Mouse (Mus musculus) midbrain, embryonic 15.5 days (tissue): Measurements from ENCODE around the gene Ung. TPM values are rescaled to one million over a fixed set of nuclear protein-coding genes. Genes with fewer than 3 reads are reported as not detected.

Source experiments
- ATAC-seq: fragments of 200-750 bp; cut with Nextera tagmentation; replicated peaks from 2 replicates; pipeline ENCODE4 v1.8.0; 2017; ENCODE audit warnings: moderate TSS enrichment
- H3K27ac ChIP-seq: fragments of 300-500 bp; sonication (generic); 2 replicates; pipeline ENCODE4 v1.5.1; 2015; ENCODE audit warnings: mild to moderate bottlenecking, inconsistent platforms
- H3K27me3 ChIP-seq: fragments of 300-500 bp; sonication (generic); replicated peaks from 2 replicates; pipeline ENCODE4 v1.6.1; 2015; ENCODE audit warnings: inconsistent platforms
- H3K36me3 ChIP-seq: fragments of 300-500 bp; sonication (generic); replicated peaks from 2 replicates; pipeline ENCODE4 v1.6.1; 2015; ENCODE audit warnings: inconsistent platforms
- H3K4me1 ChIP-seq: fragments of 300-500 bp; sonication (generic); 2 replicates; pipeline ENCODE4 v1.6.1; 2015; ENCODE audit warnings: inconsistent platforms
- H3K4me2 ChIP-seq: fragments of 300-500 bp; sonication (generic); 2 replicates; pipeline ENCODE4 v1.6.1; 2015; ENCODE audit warnings: inconsistent platforms, mild to moderate bottlenecking, moderate library complexity
- H3K4me3 ChIP-seq: fragments of 300-500 bp; sonication (generic); 2 replicates; pipeline ENCODE4 v1.5.1; 2015; ENCODE audit warnings: mild to moderate bottlenecking, inconsistent platforms
- H3K9ac ChIP-seq: fragments of 300-500 bp; sonication (generic); 2 replicates; pipeline ENCODE4 v1.6.1; 2015; ENCODE audit warnings: mild to moderate bottlenecking, inconsistent platforms
- H3K9me3 ChIP-seq: fragments of 300-500 bp; sonication (generic); 2 replicates; pipeline ENCODE4 v1.6.1; 2016; ENCODE audit warnings: inconsistent platforms
- WGBS: fragments of 180-500 bp; shearing (Covaris S2); methylation state at CpG from one replicate; pipeline ENCODE4 v1.1.7; 2015; ENCODE audit warnings: mixed read lengths; 5-methylcytosine and 5-hydroxymethylcytosine counted together
- polyA plus RNA-seq: library from polyadenylated mRNA; unstranded; fragments of >200 nt; fragmentation: Nextera tagmentation; extraction: Ambion mirVana; gene quantifications from 2 replicates; pipeline ENCODE4 v1.2.1, GENCODE M21; 2015

The Ung gene
- polyA plus RNA-seq, 1 experiment from 2014 or later, result 8.5 TPM

DNA sequence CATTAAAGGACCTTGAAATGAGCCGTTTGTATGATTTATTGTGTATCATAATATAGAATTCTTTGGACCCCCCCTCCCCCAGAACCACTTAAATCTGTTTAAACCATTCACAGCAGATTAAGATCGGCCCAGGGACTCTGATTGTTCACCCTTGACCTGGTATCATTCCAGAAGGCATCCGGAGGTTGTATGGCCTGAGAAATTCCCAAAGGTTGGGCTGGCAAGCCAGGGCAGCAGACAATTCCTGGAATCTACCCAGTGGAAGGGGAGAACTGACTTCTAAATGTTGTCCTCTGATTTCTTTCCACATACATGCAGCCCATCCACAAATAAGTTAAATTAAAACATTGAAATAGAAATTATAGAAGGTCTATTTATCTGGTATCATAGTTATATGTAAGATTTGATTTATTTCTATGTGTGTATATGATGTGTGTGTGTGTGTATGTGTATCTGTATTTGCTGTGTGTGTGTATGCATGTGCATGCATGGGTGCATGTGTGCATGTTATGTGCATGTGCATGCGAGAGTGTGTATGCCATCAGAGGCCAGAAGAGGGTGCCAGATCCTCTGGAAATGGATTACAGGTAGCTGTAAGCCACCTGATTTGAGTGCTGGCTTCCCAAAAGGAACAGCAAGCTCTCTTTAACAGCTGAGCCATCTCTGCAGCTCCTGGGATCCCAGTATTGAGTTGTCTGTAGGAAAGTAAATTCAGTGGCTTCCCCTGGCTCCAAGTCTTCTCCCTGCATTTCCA, 48.0 kb downstream of the Ung start:
- H3K9ac ChIP-seq, result no peak overlapping the region
- H3K27me3 ChIP-seq, result peaks cover 13% of the 10 kb centered on the region
- WGBS, result 79% methylated on average over 4 of the region's 4 CpGs

GRCm38 (mm10) chr5:114179541-114179940, 49.4 kb downstream of the Ung start:
- Histone ChIP-seq H3K4me3 (no peak overlapping the region), H3K9ac (no peak overlapping the region), H3K4me1 (peaks cover 12% of the 10 kb centered on the region), H3K36me3 (no peaks in the 10 kb centered on the region), H3K27me3 (peaks cover 13% of the 10 kb centered on the region), H3K27ac (no peak overlapping the region), H3K9me3 (no peaks in the 10 kb centered on the region), H3K4me2 (no peak overlapping the region)
- 90% methylated on average over 11 of the region's 11 CpGs for WGBS
- no peak for ATAC-seq

More for the DNA sequence above, 48.0 kb downstream of the Ung start:
- Histone ChIP-seq H3K4me3 (no peak overlapping the region), H3K4me1 (peaks cover 12% of the 10 kb centered on the region), H3K9me3 (no peaks in the 10 kb centered on the region), H3K36me3 (no peaks in the 10 kb centered on the region), H3K4me2 (no peak overlapping the region), H3K27ac (no peak overlapping the region)
- no peak for ATAC-seq

- Histone ChIP-seq H3K4me3 (no peak overlapping the region), H3K4me1 (no peaks in the 10 kb centered on the region), H3K9ac (no peak overlapping the region), H3K36me3 (no peaks in the 10 kb centered on the region), H3K27ac (no peak overlapping the region), H3K9me3 (no peaks in the 10 kb centered on the region), H3K27me3 (no peaks in the 10 kb centered on the region), H3K4me2 (no peak overlapping the region)
- 88% methylated on average over 2 of the region's 2 CpGs for WGBS
- no peak for ATAC-seq
These were observed 53.3 kb downstream of the Ung start for GRCm38 (mm10) chr5:114183493-114183892.

DNA sequence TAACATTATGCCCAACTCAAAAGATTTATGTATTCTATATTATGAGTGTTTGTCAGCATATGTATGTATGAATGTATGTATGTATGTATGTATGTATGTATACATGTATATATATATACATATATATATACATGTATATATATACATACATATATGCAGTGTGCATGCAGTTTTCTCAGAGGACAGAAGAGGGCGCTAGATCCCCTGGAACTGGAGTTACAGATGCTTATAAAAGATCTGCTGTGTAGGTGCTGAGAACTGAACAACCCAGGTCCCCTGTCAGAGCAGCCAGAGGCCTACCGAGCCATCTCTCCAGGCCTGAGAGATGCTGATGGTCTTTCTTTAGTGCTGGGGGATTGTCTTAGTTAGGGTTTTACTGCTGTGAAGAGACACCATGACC, 56.9 kb downstream of the Ung start:
- Histone ChIP-seq H3K27ac (no peak overlapping the region), H3K4me2 (no peak overlapping the region), H3K27me3 (no peaks in the 10 kb centered on the region), H3K4me3 (no peak overlapping the region), H3K9ac (no peak overlapping the region), H3K9me3 (no peaks in the 10 kb centered on the region), H3K36me3 (no peaks in the 10 kb centered on the region), H3K4me1 (no peaks in the 10 kb centered on the region)
- ATAC-seq, result no peak
- WGBS, result 71% methylated on average over 2 of the region's 2 CpGs

Other genes with a start within 250 kb of the Ung start
- 198 and 206 TPM in 2 replicates for gene Coro1c, start 221.6 kb upstream of the Ung start, polyA plus RNA-seq
- gene Ssh1, start 136.5 kb upstream of the Ung start, polyA plus RNA-seq, result 11.7 and 15.1 TPM in 2 replicates
- not detected in 2 replicates for gene Dao, start 126.7 kb upstream of the Ung start, polyA plus RNA-seq
- gene Usp30, start 64.9 kb upstream of the Ung start, polyA plus RNA-seq, result 20.7 and 22.1 TPM in 2 replicates
- gene Svop, start 38.8 kb upstream of the Ung start, polyA plus RNA-seq, result 104 and 115 TPM in 2 replicates
- 5.3 and 6.9 TPM in 2 replicates for gene Alkbh2, start 2.2 kb upstream of the Ung start, polyA plus RNA-seq
- 5.0 and 5.8 TPM in 2 replicates for gene Acacb, start 16.1 kb downstream of the Ung start, polyA plus RNA-seq
- gene Foxn4, start 143.4 kb downstream of the Ung start, polyA plus RNA-seq, result 0.88 and 0.89 TPM in 2 replicates
- 0.69 and 1.1 TPM in 2 replicates for gene Myo1h, start 158.8 kb downstream of the Ung start, polyA plus RNA-seq